18 mouse cellular contexts compared by ENCODE assay signal in genomic region chr15:97517188-97517587, GRCm38 (mm10).
DNase-seq lines count a peak whose midpoint lies in the region; ATAC-seq and TF ChIP-seq lines count a peak whose summit lies in the region.
"Had no signal": no experiment of that assay in that cellular context is flagged by ENCODE, and none has a peak within 500 bp of the region (broad histone marks: within the 10 kb centered on the region; RNA-seq: fewer than 3 reads in every experiment).

No protein-coding gene starts in this region.

- no peak overlapping the region for H3K4me2 ChIP-seq in hindbrain, embryonic 16.5 days (ENCODE audit: low read length)
- H3K4me2 ChIP-seq in hindbrain, embryonic 12.5 days (replicated peaks), result no peak overlapping the region
- H3K4me2 ChIP-seq in hindbrain, postnatal 0 days (ENCODE audit: low read depth, low read length), result no peak overlapping the region
- no peak overlapping the region for H3K4me2 ChIP-seq in midbrain, embryonic 12.5 days (replicated peaks)
- no peak overlapping the region for H3K4me2 ChIP-seq in midbrain, postnatal 0 days (ENCODE audit: low read depth, low read length, poor library complexity, severe bottlenecking)
- no peak overlapping the region for H3K4me2 ChIP-seq in hindbrain, embryonic 13.5 days
- H3K4me2 ChIP-seq: embryonic facial prominence, embryonic 13.5 days; embryonic facial prominence, embryonic 15.5 days; forebrain, embryonic 12.5 days had no signal

- no peak for TF ChIP-seq CTCF in hindbrain, postnatal 0 days (IDR thresholded peaks at IDR 0.05; ENCODE audit: low read depth)
- no peak for TF ChIP-seq CTCF in midbrain, postnatal 0 days (IDR thresholded peaks at IDR 0.05)

- H3K9me3 ChIP-seq in hindbrain, embryonic 10.5 days, result no peaks in the 10 kb centered on the region
- H3K9me3 ChIP-seq in hindbrain, embryonic 16.5 days (ENCODE audit: control insufficient read depth, low read length), result no peaks in the 10 kb centered on the region
- no peaks in the 10 kb centered on the region for H3K9me3 ChIP-seq in hindbrain, embryonic 12.5 days (replicated peaks)
- no peaks in the 10 kb centered on the region for H3K9me3 ChIP-seq in hindbrain, postnatal 0 days (ENCODE audit: low read length)
- H3K9me3 ChIP-seq in midbrain, embryonic 12.5 days, result no peaks in the 10 kb centered on the region
- no peaks in the 10 kb centered on the region for H3K9me3 ChIP-seq in midbrain, postnatal 0 days (ENCODE audit: low read length)
- H3K9me3 ChIP-seq in hindbrain, embryonic 13.5 days, result no peaks in the 10 kb centered on the region
- H3K9me3 ChIP-seq: embryonic facial prominence, embryonic 13.5 days; embryonic facial prominence, embryonic 15.5 days; forebrain, embryonic 10.5 days; forebrain, embryonic 12.5 days had no signal

- no peaks in the 10 kb centered on the region for H3K36me3 ChIP-seq in hindbrain, embryonic 10.5 days
- no peaks in the 10 kb centered on the region for H3K36me3 ChIP-seq in hindbrain, embryonic 16.5 days (ENCODE audit: control insufficient read depth, insufficient read depth, low read length)
- no peaks in the 10 kb centered on the region for H3K36me3 ChIP-seq in hindbrain, embryonic 12.5 days
- no peaks in the 10 kb centered on the region for H3K36me3 ChIP-seq in hindbrain, postnatal 0 days (ENCODE audit: insufficient read depth, low read length)
- H3K36me3 ChIP-seq in midbrain, embryonic 12.5 days, result no peaks in the 10 kb centered on the region
- H3K36me3 ChIP-seq in midbrain, postnatal 0 days (ENCODE audit: insufficient read depth, low read length), result no peaks in the 10 kb centered on the region
- H3K36me3 ChIP-seq in hindbrain, embryonic 13.5 days, result no peaks in the 10 kb centered on the region
- H3K36me3 ChIP-seq: embryonic facial prominence, embryonic 13.5 days; embryonic facial prominence, embryonic 15.5 days; forebrain, embryonic 10.5 days; forebrain, embryonic 12.5 days had no signal

- H3K4me3 ChIP-seq in hindbrain, embryonic 10.5 days, result no peak overlapping the region
- H3K4me3 ChIP-seq in hindbrain, embryonic 16.5 days (ENCODE audit: low read length), result no peak overlapping the region
- no peak overlapping the region for H3K4me3 ChIP-seq in hindbrain, embryonic 12.5 days
- H3K4me3 ChIP-seq in hindbrain, postnatal 0 days (ENCODE audit: low read length), result no peak overlapping the region
- no peak overlapping the region for H3K4me3 ChIP-seq in midbrain, embryonic 12.5 days
- H3K4me3 ChIP-seq in midbrain, postnatal 0 days (ENCODE audit: low read depth, low read length), result no peak overlapping the region
- no peak overlapping the region for H3K4me3 ChIP-seq in hindbrain, embryonic 13.5 days
- H3K4me3 ChIP-seq: embryonic facial prominence, embryonic 13.5 days; embryonic facial prominence, embryonic 15.5 days; erythroblast, embryonic 14.5 days; forebrain, embryonic 10.5 days; forebrain, embryonic 12.5 days had no signal

- 90% methylated on average over 11 of the region's 11 CpGs for WGBS in hindbrain, embryonic 10.5 days
- 85% methylated on average over 11 of the region's 11 CpGs for WGBS in hindbrain, embryonic 16.5 days
- WGBS in hindbrain, embryonic 12.5 days, result 89% methylated on average over 11 of the region's 11 CpGs
- WGBS in hindbrain, postnatal 0 days, result 71% methylated on average over 11 of the region's 11 CpGs
- WGBS in midbrain, embryonic 12.5 days, result 86% methylated on average over 11 of the region's 11 CpGs
- WGBS in midbrain, postnatal 0 days, result 78% methylated on average over 11 of the region's 11 CpGs
- WGBS in hindbrain, embryonic 13.5 days, result 83% methylated on average over 11 of the region's 11 CpGs

- no peak overlapping the region for H3K9ac ChIP-seq in hindbrain, embryonic 16.5 days (ENCODE audit: low read depth, low read length)
- H3K9ac ChIP-seq in hindbrain, embryonic 12.5 days, result no peak overlapping the region
- no peak overlapping the region for H3K9ac ChIP-seq in hindbrain, postnatal 0 days (replicated peaks; ENCODE audit: low read length)
- H3K9ac ChIP-seq in midbrain, embryonic 12.5 days (replicated peaks), result no peak overlapping the region
- H3K9ac ChIP-seq in midbrain, postnatal 0 days (replicated peaks; ENCODE audit: low read length, poor library complexity, severe bottlenecking), result no peak overlapping the region
- no peak overlapping the region for H3K9ac ChIP-seq in hindbrain, embryonic 13.5 days
- H3K9ac ChIP-seq: embryonic facial prominence, embryonic 13.5 days; embryonic facial prominence, embryonic 15.5 days; forebrain, embryonic 12.5 days had no signal

- no peak for DNase-seq in hindbrain, embryonic 10.5 days (ENCODE audit: low spot score)
- DNase-seq in hindbrain, postnatal 0 days (ENCODE audit: low spot score), result no peak
- DNase-seq in midbrain, postnatal 0 days (ENCODE audit: low spot score), result no peak
- no peak for DNase-seq in thymus, postnatal 0 days (ENCODE audit: low spot score)
- DNase-seq: cerebellum, adult 11 months; cerebellum, adult 8-10 months; cerebellum, adult 9-11 months; cerebellum, postnatal 36 days had no signal

- H3K27me3 ChIP-seq in hindbrain, embryonic 10.5 days (ENCODE audit: insufficient read depth, poor library complexity, severe bottlenecking), result no peaks in the 10 kb centered on the region
- no peaks in the 10 kb centered on the region for H3K27me3 ChIP-seq in hindbrain, embryonic 16.5 days (replicated peaks; ENCODE audit: control insufficient read depth, insufficient read depth, low read length)
- no peaks in the 10 kb centered on the region for H3K27me3 ChIP-seq in hindbrain, embryonic 12.5 days
- H3K27me3 ChIP-seq in hindbrain, postnatal 0 days (ENCODE audit: insufficient read depth, low read length), result no peaks in the 10 kb centered on the region
- no peaks in the 10 kb centered on the region for H3K27me3 ChIP-seq in midbrain, embryonic 12.5 days
- no peaks in the 10 kb centered on the region for H3K27me3 ChIP-seq in midbrain, postnatal 0 days (ENCODE audit: insufficient read depth, low read length)
- H3K27me3 ChIP-seq in hindbrain, embryonic 13.5 days, result no peaks in the 10 kb centered on the region
- H3K27me3 ChIP-seq: embryonic facial prominence, embryonic 13.5 days; embryonic facial prominence, embryonic 15.5 days; forebrain, embryonic 12.5 days had no signal

- peaks cover 19% of the 10 kb centered on the region for H3K4me1 ChIP-seq in hindbrain, embryonic 10.5 days (replicated peaks)
- peaks cover 3% of the 10 kb centered on the region; the same call in 1 of the 2 replicates for H3K4me1 ChIP-seq in hindbrain, embryonic 16.5 days (ENCODE audit: control insufficient read depth, insufficient read depth, low read depth, low read length)
- H3K4me1 ChIP-seq in hindbrain, embryonic 12.5 days, result peaks cover 11% of the 10 kb centered on the region; the same call in 1 of the 2 replicates
- no peaks in the 10 kb centered on the region for H3K4me1 ChIP-seq in hindbrain, postnatal 0 days (ENCODE audit: insufficient read depth, low read length)
- no peaks in the 10 kb centered on the region for H3K4me1 ChIP-seq in midbrain, embryonic 12.5 days
- H3K4me1 ChIP-seq in midbrain, postnatal 0 days (ENCODE audit: insufficient read depth, low read length), result peaks cover 3% of the 10 kb centered on the region; the same call in 1 of the 2 replicates
- H3K4me1 ChIP-seq in hindbrain, embryonic 13.5 days (replicated peaks), result peaks cover 11% of the 10 kb centered on the region
- H3K4me1 ChIP-seq: embryonic facial prominence, embryonic 13.5 days; embryonic facial prominence, embryonic 15.5 days; forebrain, embryonic 10.5 days; forebrain, embryonic 12.5 days had no signal

- 0 out of 2 replicates have a peak overlapping the region, but pooled peaks have one; percentile 45 for H3K27ac ChIP-seq in hindbrain, embryonic 10.5 days
- no peak overlapping the region for H3K27ac ChIP-seq in hindbrain, embryonic 16.5 days (ENCODE audit: low read depth, low read length)
- 0 out of 2 replicates have a peak overlapping the region, but pooled peaks have one; percentile 23 for H3K27ac ChIP-seq in hindbrain, embryonic 12.5 days
- no peak overlapping the region for H3K27ac ChIP-seq in hindbrain, postnatal 0 days
- H3K27ac ChIP-seq in midbrain, embryonic 12.5 days (replicated peaks), result 0 out of 2 replicates have a peak overlapping the region, but pooled peaks have one; percentile 20
- no peak overlapping the region for H3K27ac ChIP-seq in midbrain, postnatal 0 days (ENCODE audit: low read depth, low read length)
- H3K27ac ChIP-seq in hindbrain, embryonic 13.5 days, result peak overlapping the region; percentile 36; the same call in 1 of the 2 replicates
- H3K27ac ChIP-seq: embryonic facial prominence, embryonic 13.5 days; embryonic facial prominence, embryonic 15.5 days; forebrain, embryonic 10.5 days; forebrain, embryonic 12.5 days had no signal

- no peak for ATAC-seq in hindbrain, embryonic 16.5 days
- ATAC-seq in hindbrain, embryonic 12.5 days (ENCODE audit: low FRiP score), result no peak
- ATAC-seq in hindbrain, postnatal 0 days, result no peak
- no peak for ATAC-seq in midbrain, embryonic 12.5 days (ENCODE audit: low FRiP score, low read depth)
- ATAC-seq in midbrain, postnatal 0 days (ENCODE audit: low FRiP score), result no peak
- no peak for ATAC-seq in hindbrain, embryonic 13.5 days (ENCODE audit: low FRiP score)
- ATAC-seq: forebrain, embryonic 14.5 days had no signal

Comparison
In these comparisons a context has a peak if more than half of its experiments do, and no peak if none do; other contexts are left out.
1. H3K27ac ChIP-seq: peak in hindbrain, embryonic 10.5 days (single experiment), hindbrain, embryonic 12.5 days (single experiment), midbrain, embryonic 12.5 days (single experiment) and hindbrain, embryonic 13.5 days (single experiment); none in hindbrain, embryonic 16.5 days (single experiment), hindbrain, postnatal 0 days (single experiment) and midbrain, postnatal 0 days (single experiment).